Mouse (Mus musculus) limb, embryonic 14.5 days (tissue): ENCODE results near the gene Fam69b. TPM values are rescaled to one million over a fixed set of nuclear protein-coding genes. Genes with fewer than 3 reads are reported as not detected.

ENCODE experiments used
- ATAC-seq: fragments of 200-750 bp; cut with Nextera tagmentation; 2 replicates; pipeline ENCODE4 v1.8.0; 2017; ENCODE audit warnings: low read depth, moderate number of reproducible peaks, moderate TSS enrichment; ENCODE audit not compliant: low FRiP score
- DNase-seq: peaks from one replicate; pipeline ENCODE4 v3.0.0-alpha.2; 2015; ENCODE audit warnings: low spot score
- H3K27ac ChIP-seq: fragments of 300-500 bp; sonication (generic); replicated peaks from 2 replicates; pipeline ENCODE4 v1.5.1; 2014; ENCODE audit warnings: low read depth, mild to moderate bottlenecking, low read length, moderate library complexity, mixed read lengths
- H3K27me3 ChIP-seq: fragments of 300-500 bp; sonication (generic); 2 replicates; pipeline ENCODE4 v1.6.1; 2014; ENCODE audit warnings: low read length, mixed read lengths; ENCODE audit not compliant: control insufficient read depth, insufficient read depth
- H3K36me3 ChIP-seq: fragments of 300-500 bp; sonication (generic); 2 replicates; pipeline ENCODE4 v1.6.1; 2014; ENCODE audit warnings: mild to moderate bottlenecking, low read length, moderate library complexity, mixed read lengths; ENCODE audit not compliant: control insufficient read depth, insufficient read depth
- H3K4me1 ChIP-seq: fragments of 300-500 bp; sonication (generic); 2 replicates; pipeline ENCODE4 v1.6.1; 2014; ENCODE audit warnings: antibody characterized with exemption, low read length, mixed read lengths; ENCODE audit not compliant: control insufficient read depth, insufficient read depth
- H3K4me2 ChIP-seq: fragments of 300-500 bp; sonication (generic); replicated peaks from 2 replicates; pipeline ENCODE4 v1.6.1; 2014; ENCODE audit warnings: low read depth, mild to moderate bottlenecking, low read length, moderate library complexity; ENCODE audit not compliant: severe bottlenecking
- H3K4me3 ChIP-seq: fragments of 300-500 bp; sonication (generic); replicated peaks from 2 replicates; pipeline ENCODE4 v1.5.1; 2014; ENCODE audit warnings: low read length
- H3K9ac ChIP-seq: fragments of 300-500 bp; sonication (generic); 2 replicates; pipeline ENCODE4 v1.6.1; 2014; ENCODE audit warnings: mild to moderate bottlenecking, low read depth, low read length, moderate library complexity; ENCODE audit not compliant: severe bottlenecking
- H3K9me3 ChIP-seq: fragments of 300-500 bp; sonication (generic); 2 replicates; pipeline ENCODE4 v1.6.1; 2016; ENCODE audit warnings: low read length; ENCODE audit not compliant: control insufficient read depth
- POLR2A ChIP-seq: fragments of 200-500 bp; IDR thresholded peaks from 2 replicates; pipeline ENCODE4 v1.8.0; 2012; ENCODE audit warnings: inconsistent platforms, mild to moderate bottlenecking, moderate library complexity, borderline replicate concordance; ENCODE audit not compliant: insufficient read depth, insufficient read length; ENCODE audit errors: extremely low read depth
- WGBS: fragments of 180-500 bp; shearing (Covaris S2); extraction: QIAGEN DNeasy Blood & Tissue Kit; methylation state at CpG from one replicate; pipeline ENCODE4 v1.1.7; 2014; 5-methylcytosine and 5-hydroxymethylcytosine counted together
- polyA plus RNA-seq, 2 experiments: library from polyadenylated mRNA; depleted of rRNA in 1 of 2; stranded (reverse) in 1 of 2; unstranded in 1 of 2; fragments of >200 nt; fragmentation: Nextera tagmentation in 1 of 2; extraction: Ambion mirVana in 1 of 2; gene quantifications; 2 replicates each; pipeline versions ENCODE4 v1.2.1 to v1.2.3; 2012 to 2014

Gene Fam69b
- polyA plus RNA-seq, 2 experiments = 42.2 to 47.5 TPM

DNA sequence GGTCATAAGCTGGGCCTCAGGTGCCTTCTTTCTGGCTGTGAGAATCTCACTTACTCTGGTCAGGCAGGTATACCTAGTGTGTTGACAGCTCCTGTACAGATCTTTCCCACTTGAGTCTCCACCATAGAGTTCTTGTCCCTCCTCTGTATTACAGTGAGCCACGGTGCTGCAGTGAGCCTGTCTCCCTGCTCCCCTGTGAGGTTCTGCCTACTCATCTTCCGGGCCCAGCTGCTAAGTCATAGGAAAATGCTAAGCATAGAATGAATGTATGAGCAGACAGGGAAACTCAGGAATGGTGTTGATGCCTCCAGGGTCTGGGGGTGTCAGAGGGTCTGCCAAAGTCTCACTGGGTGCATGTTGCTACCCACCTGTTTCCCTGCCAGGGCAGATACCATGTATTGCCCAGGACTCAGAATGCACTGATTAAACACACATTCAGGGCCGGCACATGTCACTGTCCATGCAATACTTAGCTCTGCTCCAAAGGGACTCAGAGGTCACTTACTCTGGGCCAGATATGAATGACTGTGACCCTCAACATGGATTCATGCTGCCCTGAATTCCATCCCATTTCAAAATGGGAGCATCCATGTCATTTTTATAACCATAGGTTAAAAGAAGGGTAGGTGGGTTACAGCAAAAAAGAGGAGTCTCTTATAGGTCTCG is 12.7 kb upstream of the Fam69b start:
- no peak for DNase-seq
- no peak overlapping the region for H3K27ac ChIP-seq
- no peaks in the 10 kb centered on the region for H3K9me3 ChIP-seq
- H3K27me3 ChIP-seq = no peaks in the 10 kb centered on the region
- WGBS = 79% methylated on average over 4 of the region's 4 CpGs
- no peak overlapping the region for H3K4me3 ChIP-seq
- H3K9ac ChIP-seq = no peak overlapping the region
- no peak for TF ChIP-seq POLR2A
- no peaks in the 10 kb centered on the region for H3K36me3 ChIP-seq
- no peak overlapping the region for H3K4me2 ChIP-seq
- ATAC-seq = no peak
- H3K4me1 ChIP-seq = no peaks in the 10 kb centered on the region

DNA sequence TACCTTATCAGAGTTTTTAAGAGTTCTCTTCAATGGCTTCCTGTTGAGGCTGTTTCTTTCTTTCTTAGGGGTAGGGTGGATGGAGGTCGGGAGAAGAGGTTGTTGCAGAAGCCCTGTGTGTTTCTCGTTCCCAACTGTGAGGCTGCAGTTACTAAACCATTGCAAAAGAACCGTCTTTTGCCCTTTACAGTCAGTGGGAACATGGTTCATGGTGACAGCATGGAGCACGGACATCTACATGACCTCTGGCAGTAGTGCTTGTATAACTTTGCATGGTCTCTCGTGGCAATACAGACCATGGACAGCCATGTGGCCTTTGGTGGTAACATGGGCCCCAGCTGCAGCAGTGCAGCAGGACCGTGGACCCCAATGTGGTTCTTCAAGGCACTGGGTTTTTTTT is 10.9 kb upstream of the Fam69b start:
- H3K27me3 ChIP-seq = no peaks in the 10 kb centered on the region
- no peak overlapping the region for H3K4me3 ChIP-seq
- H3K36me3 ChIP-seq = no peaks in the 10 kb centered on the region
- no peaks in the 10 kb centered on the region for H3K9me3 ChIP-seq
- no peak for TF ChIP-seq POLR2A
- H3K4me2 ChIP-seq = no peak overlapping the region
- no peaks in the 10 kb centered on the region for H3K4me1 ChIP-seq
- no peak overlapping the region for H3K27ac ChIP-seq
- no peak for ATAC-seq
- DNase-seq = no peak
- WGBS = 79% methylated on average over 6 of the region's 6 CpGs
- no peak overlapping the region for H3K9ac ChIP-seq

DNA sequence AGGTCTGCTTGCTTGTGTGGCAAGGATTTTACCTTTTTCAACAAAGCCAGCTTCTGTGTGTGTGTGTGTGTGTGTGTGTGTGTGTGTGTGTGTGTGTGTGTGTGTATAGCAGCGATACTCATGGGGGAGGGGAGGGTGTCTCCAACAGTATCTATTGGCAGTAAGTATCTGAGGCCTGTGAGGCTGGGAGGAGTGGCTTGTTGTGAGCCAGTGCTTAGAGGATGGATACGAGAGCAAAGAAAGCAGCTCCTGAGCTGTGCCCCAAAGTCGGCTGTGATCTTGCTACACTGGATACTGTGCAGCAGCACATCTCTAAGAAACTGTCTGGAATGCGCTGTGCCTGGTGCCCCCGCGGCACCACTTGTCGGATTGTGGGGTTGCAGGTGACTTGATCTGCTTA is 10.3 kb upstream of the Fam69b start:
- no peaks in the 10 kb centered on the region for H3K27me3 ChIP-seq
- H3K9ac ChIP-seq = no peak overlapping the region; the same call in 1 of the 2 replicates
- H3K4me2 ChIP-seq = no peak overlapping the region
- no peak for TF ChIP-seq POLR2A
- no peaks in the 10 kb centered on the region for H3K36me3 ChIP-seq
- no peaks in the 10 kb centered on the region for H3K4me1 ChIP-seq
- no peaks in the 10 kb centered on the region for H3K9me3 ChIP-seq
- H3K4me3 ChIP-seq = no peak overlapping the region
- no peak overlapping the region for H3K27ac ChIP-seq
- WGBS = 64% methylated on average over 7 of the region's 7 CpGs
- ATAC-seq (no peak), DNase-seq (no peak)

DNA sequence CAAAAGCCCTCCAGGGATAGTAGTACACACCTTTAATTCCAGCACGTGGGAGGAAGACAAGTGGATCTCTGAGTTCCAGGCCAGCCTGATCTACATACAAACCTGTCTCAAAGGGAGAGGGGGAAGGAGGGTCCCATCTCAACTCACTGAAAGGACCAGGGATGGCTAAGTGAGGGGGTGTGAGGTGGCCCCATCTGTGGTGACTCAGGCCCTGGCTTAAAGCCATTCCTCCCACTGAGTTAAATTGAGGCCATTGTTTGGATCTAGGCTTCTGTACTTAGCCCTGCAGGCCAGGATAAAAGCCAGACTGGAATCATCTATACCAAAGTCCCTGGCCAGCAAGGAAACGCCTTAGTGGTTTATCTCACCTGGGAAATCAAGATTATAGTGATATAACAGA is 7.0 kb upstream of the Fam69b start:
- no peak for TF ChIP-seq POLR2A
- H3K4me3 ChIP-seq = no peak overlapping the region
- H3K36me3 ChIP-seq = no peaks in the 10 kb centered on the region
- DNase-seq (no peak), ATAC-seq (no peak)
- no peak overlapping the region for H3K27ac ChIP-seq
- no peak overlapping the region for H3K9ac ChIP-seq
- H3K9me3 ChIP-seq = no peaks in the 10 kb centered on the region
- no peaks in the 10 kb centered on the region for H3K27me3 ChIP-seq
- no peak overlapping the region for H3K4me2 ChIP-seq
- WGBS = 51% methylated on average over 2 of the region's 2 CpGs
- H3K4me1 ChIP-seq = no peaks in the 10 kb centered on the region

DNA sequence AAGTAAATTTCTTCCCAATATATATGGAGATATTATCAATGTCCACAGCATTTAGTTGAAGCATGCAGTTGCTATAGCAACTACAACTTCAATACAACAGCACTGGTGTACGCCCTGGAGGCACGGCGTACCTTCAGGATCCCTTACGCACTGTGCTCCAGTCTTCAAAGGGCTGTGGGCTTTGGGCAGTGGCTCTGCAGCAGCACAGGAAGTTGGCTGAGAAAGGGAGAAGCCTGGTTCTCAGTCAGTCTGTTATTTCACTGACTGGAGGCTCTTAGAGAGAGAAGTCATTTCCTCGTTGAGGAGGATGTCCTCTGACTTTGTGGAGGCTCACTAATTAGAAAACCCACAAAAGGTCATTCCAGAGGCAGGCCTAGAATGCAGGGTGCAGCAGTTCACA is 5.3 kb upstream of the Fam69b start:
- no peak for TF ChIP-seq POLR2A
- Histone ChIP-seq H3K4me2 (no peak overlapping the region), H3K4me1 (no peaks in the 10 kb centered on the region), H3K4me3 (no peak overlapping the region), H3K9me3 (no peaks in the 10 kb centered on the region), H3K27ac (no peak overlapping the region), H3K36me3 (no peaks in the 10 kb centered on the region), H3K27me3 (no peaks in the 10 kb centered on the region), H3K9ac (no peak overlapping the region)
- DNase-seq (no peak), ATAC-seq (no peak)
- WGBS = 43% methylated on average over 5 of the region's 5 CpGs
